8 mouse cellular contexts compared by ENCODE assay signal in genomic region chr15:99819621-99820279, GRCm38 (mm10). TPM values are rescaled to one million over a fixed set of nuclear protein-coding genes. Genes with fewer than 3 reads are reported as not detected.
DNase-seq lines count a peak whose midpoint lies in the region; ATAC-seq and TF ChIP-seq lines count a peak whose summit lies in the region.

No protein-coding gene starts in this region.

- dilution Hi-C loops in CH12.LX (cut with MboI; ENCODE audit: extremely low pct_ligation_motif_present, extremely low pct_unique_long_range_greater_than_20kb, low sequenced_read_pairs), result no loop called here

- TF ChIP-seq EP300 in CH12.LX (IDR thresholded peaks at IDR 0.05; ENCODE audit: low read length), result 0 out of 2 replicates have a peak, but pooled peaks have one; percentile 39

- H3K4me2 ChIP-seq in CH12.LX (ENCODE audit: insufficient read depth, low read depth, poor library complexity, severe bottlenecking), result peak overlapping the region; percentile 89
- H3K4me2 ChIP-seq in kidney, embryonic 16.5 days (replicated peaks; ENCODE audit: low read depth, low read length), result peak overlapping the region; percentile 53

- H3K9ac ChIP-seq in CH12.LX (ENCODE audit: insufficient read depth, low read depth), result peak overlapping the region; percentile 61
- H3K9ac ChIP-seq in kidney, embryonic 16.5 days (replicated peaks; ENCODE audit: low read length), result peak overlapping the region; percentile 65

- H3K36me3 ChIP-seq in CH12.LX (replicated peaks in 1 of 2; ENCODE audit: control insufficient read depth in 1 of 2, insufficient read depth in 1 of 2, low read length in 1 of 2), result peaks cover 6 to 15% of the 10 kb centered on the region in 2 experiments
- H3K36me3 ChIP-seq in kidney, embryonic 16.5 days (ENCODE audit: insufficient read depth, low read length), result peaks cover 16% of the 10 kb centered on the region

- no peaks in the 10 kb centered on the region for H3K27me3 ChIP-seq in CH12.LX (replicated peaks)
- no peaks in the 10 kb centered on the region for H3K27me3 ChIP-seq in kidney, embryonic 16.5 days (ENCODE audit: insufficient read depth, low read length)

- peaks cover 15% of the 10 kb centered on the region for H3K79me2 ChIP-seq in CH12.LX (replicated peaks; ENCODE audit: control insufficient read depth, extremely low read depth, insufficient read depth, poor library complexity, severe bottlenecking)

- peak; percentile 57; the same call in 1 of the 2 replicates for ATAC-seq in kidney, embryonic 16.5 days (ENCODE audit: low FRiP score, low TSS enrichment)

- DNase-seq in CH12.LX (ENCODE audit: extremely low read depth), result peak; percentile 50
- peak; percentile 75 for DNase-seq in embryo, embryonic 10.5 days (ENCODE audit: low spot score)
- peak; percentile 82 for DNase-seq in heart, adult 8-10 months (ENCODE audit: low spot score)
- DNase-seq in lung, postnatal 4 days, result peak; percentile 68 to 74
- DNase-seq in urinary bladder, postnatal 10 days (ENCODE audit: low spot score), result peak; percentile 31
- DNase-seq in c-Kit-positive CD71-positive TER-119-positive erythroid progenitor cells, embryonic 14.5 days (ENCODE audit: low spot score), result no peak
- no peak for DNase-seq in spleen, adult 12 weeks (ENCODE audit: low spot score)

- H3K4me1 ChIP-seq in CH12.LX (ENCODE audit: control insufficient read depth in 1 of 2, insufficient read depth in 2 of 2), result peaks cover 3 to 32% of the 10 kb centered on the region in 2 experiments
- 0 out of 2 replicates have a peak, but pooled peaks cover 10% of the 10 kb centered on the region for H3K4me1 ChIP-seq in kidney, embryonic 16.5 days (ENCODE audit: insufficient read depth, low read length)

- 24% methylated on average over 14 of the region's 14 CpGs for WGBS in kidney, embryonic 16.5 days

- peaks cover 17% of the 10 kb centered on the region for H3K9me3 ChIP-seq in CH12.LX (replicated peaks; ENCODE audit: low read length)
- H3K9me3 ChIP-seq in kidney, embryonic 16.5 days (ENCODE audit: low read length), result no peaks in the 10 kb centered on the region; the same call in 1 of the 2 replicates

- TF ChIP-seq POLR2A in CH12.LX (IDR thresholded peaks at IDR 0.05; ENCODE audit: low read depth, low read length), result peak; percentile 64

- TF ChIP-seq CTCF in CH12.LX (conservative IDR thresholded peaks at IDR 0.05 in 1 of 2, IDR thresholded peaks at IDR 0.05 in 1 of 2; ENCODE audit: low read depth in 2 of 2, low read length in 2 of 2), result no peak

- in situ Hi-C loops in CH12.LX (cut with MboI; ENCODE audit: low pct_ligation_motif_present, low pct_unique_long_range_greater_than_20kb, low sequenced_read_pairs), result no loop called here

- peak overlapping the region; percentile 61 to 70 (median 63) for H3K4me3 ChIP-seq in CH12.LX (replicated peaks in 1 of 3; ENCODE audit: low read depth in 2 of 3, low read length in 2 of 3, poor library complexity in 1 of 3)
- H3K4me3 ChIP-seq in kidney, embryonic 16.5 days (ENCODE audit: low read length), result peak overlapping the region; percentile 49

- TF ChIP-seq RAD21 in CH12.LX (IDR thresholded peaks at IDR 0.05; ENCODE audit: low read depth, low read length), result no peak

- peak overlapping the region; percentile 95 for H3K27ac ChIP-seq in CH12.LX (ENCODE audit: insufficient read depth, low read depth)
- H3K27ac ChIP-seq in kidney, embryonic 16.5 days (ENCODE audit: low read length), result peak overlapping the region; percentile 95

TF ChIP-seq in CH12.LX, 34 proteins besides CTCF, POLR2A, EP300 and RAD21:
- TF ChIP-seq RCOR1 (conservative IDR thresholded peaks at IDR 0.05; ENCODE audit: low read depth, low read length) (0 out of 2 replicates have a peak, but pooled peaks have one; percentile 28), ZC3H11A (IDR thresholded peaks at IDR 0.05; ENCODE audit: low read depth, low read length) (no peak), NRF1 (IDR thresholded peaks at IDR 0.05; ENCODE audit: low read depth, low read length) (no peak), GABPA (IDR thresholded peaks at IDR 0.05; ENCODE audit: insufficient replicate concordance, low read depth, low read length) (no peak), HCFC1 (IDR thresholded peaks at IDR 0.05; ENCODE audit: low read depth, low read length) (no peak), MAFK (IDR thresholded peaks at IDR 0.05; ENCODE audit: insufficient replicate concordance, low read length) (no peak), MEF2A (IDR thresholded peaks at IDR 0.05; ENCODE audit: borderline replicate concordance, low read depth, low read length) (0 out of 2 replicates have a peak, but pooled peaks have one; percentile 37), TCF12 (IDR thresholded peaks at IDR 0.05; ENCODE audit: low read depth, low read length) (no peak), POLR2AphosphoS2 (IDR thresholded peaks at IDR 0.05; ENCODE audit: low read depth, low read length) (no peak), ETS1 (conservative IDR thresholded peaks at IDR 0.05; ENCODE audit: low read depth, low read length) (peak; percentile 37; the same call in 1 of the 2 replicates), E2F4 (IDR thresholded peaks at IDR 0.05; ENCODE audit: insufficient replicate concordance, low read depth, low read length) (no peak), ZMIZ1 (IDR thresholded peaks at IDR 0.05; ENCODE audit: low read depth, low read length) (0 out of 2 replicates have a peak, but pooled peaks have one; percentile 54), MXI1 (IDR thresholded peaks at IDR 0.05; ENCODE audit: low read depth, low read length) (peak; percentile 60), JUN (IDR thresholded peaks at IDR 0.05; ENCODE audit: insufficient read depth, low read depth, low read length) (no peak), MAX (IDR thresholded peaks at IDR 0.05; ENCODE audit: low read length) (peak; percentile 62; the same call in 1 of the 2 replicates), USF1 (IDR thresholded peaks at IDR 0.05; ENCODE audit: low read depth, low read length) (no peak), TBP (conservative IDR thresholded peaks at IDR 0.05; ENCODE audit: low read depth, low read length) (peak; percentile 55; the same call in 1 of the 2 replicates), UBTF (IDR thresholded peaks at IDR 0.05; ENCODE audit: low read depth, low read length) (0 out of 2 replicates have a peak, but pooled peaks have one; percentile 19), ELF1 (IDR thresholded peaks at IDR 0.05; ENCODE audit: low read depth, low read length) (0 out of 2 replicates have a peak, but pooled peaks have one; percentile 48), SIN3A (IDR thresholded peaks at IDR 0.05; ENCODE audit: low read length) (peak; percentile 83), KAT2A (IDR thresholded peaks at IDR 0.05; ENCODE audit: insufficient replicate concordance, low read length) (no peak), PAX5 (IDR thresholded peaks at IDR 0.05; ENCODE audit: low read length) (no peak), NELFE (IDR thresholded peaks at IDR 0.05; ENCODE audit: low read depth, low read length) (no peak), MAZ (IDR thresholded peaks at IDR 0.05; ENCODE audit: low read depth, low read length) (0 out of 2 replicates have a peak, but pooled peaks have one; percentile 55), CHD1 (IDR thresholded peaks at IDR 0.05; ENCODE audit: low read depth, low read length) (peak; percentile 91), USF2 (conservative IDR thresholded peaks at IDR 0.05; ENCODE audit: low read depth, low read length) (no peak), MYC (IDR thresholded peaks at IDR 0.05; ENCODE audit: low read depth, low read length) (no peak), CHD2 (IDR thresholded peaks at IDR 0.05; ENCODE audit: low read length) (no peak), ZNF384 (IDR thresholded peaks at IDR 0.05; ENCODE audit: low read depth, low read length) (no peak), JUND (conservative IDR thresholded peaks at IDR 0.05; ENCODE audit: low read depth, low read length) (no peak), IRF4 (IDR thresholded peaks at IDR 0.05; ENCODE audit: low read depth, low read length) (peak; percentile 35; the same call in 1 of the 2 replicates), ZKSCAN1 (IDR thresholded peaks at IDR 0.05; ENCODE audit: borderline replicate concordance, low read depth, low read length) (no peak), BHLHE40 (IDR thresholded peaks at IDR 0.05; ENCODE audit: low read depth, low read length) (peak; percentile 45; the same call in 1 of the 2 replicates), SMC3 (IDR thresholded peaks at IDR 0.05; ENCODE audit: low read depth, low read length) (no peak)

RNA-seq across cellular contexts. Expression of gene Cers5, which starts 47.1 kb away (rescaled TPM):
- total RNA-seq in CH12.LX (2012; rRNA removed) (45.0 and 48.9 TPM in 2 replicates), CH12.LX (2014; rRNA removed) (140 and 149 TPM in 2 replicates)
- 83.7 and 94.3 TPM in 2 replicates for polyA plus RNA-seq in CH12.LX (2012; ENCODE audit: insufficient read length, low read depth)
- 10 to 100 TPM; 17.8 to 23.6 (median 18.1) TPM for total RNA-seq in heart, adult 8-10 months (2022)
- 86.2 and 87.2 TPM in 2 replicates for polyA plus RNA-seq in kidney, embryonic 16.5 days (2015; fragmentation: Nextera tagmentation; extraction: Ambion mirVana)

RNA-seq across cellular contexts. Expression of gene Lima1, which starts 55.5 kb away (rescaled TPM):
- total RNA-seq in CH12.LX (2012; rRNA removed), result 16.8 and 18.7 TPM in 2 replicates
- total RNA-seq in CH12.LX (2014; rRNA removed), result 10.0 and 10.3 TPM in 2 replicates
- 24.4 and 26.9 TPM in 2 replicates for polyA plus RNA-seq in CH12.LX (2012; ENCODE audit: insufficient read length, low read depth)
- total RNA-seq in heart, adult 8-10 months (2022), result 10 to 100 TPM; 17.6 to 21.7 (median 20.4) TPM
- 54.7 and 62.1 TPM in 2 replicates for polyA plus RNA-seq in kidney, embryonic 16.5 days (2015; fragmentation: Nextera tagmentation; extraction: Ambion mirVana)

Comparison
In these comparisons a context has a peak if more than half of its experiments do, and no peak if none do; other contexts are left out.
1. DNase-seq: peak in CH12.LX (single experiment), embryo, embryonic 10.5 days (single experiment), heart, adult 8-10 months (single experiment), lung, postnatal 4 days (2 of 2) and urinary bladder, postnatal 10 days (single experiment); none in c-Kit-positive CD71-positive TER-119-positive erythroid progenitor cells, embryonic 14.5 days (single experiment) and spleen, adult 12 weeks (single experiment).